Mouse (Mus musculus) forebrain, embryonic 15.5 days (tissue): ENCODE data around the gene Wfdc17. TPM values are rescaled to one million over a fixed set of nuclear protein-coding genes. Genes with fewer than 3 reads are reported as not detected.

Experiments used
- ATAC-seq: fragments of 200-750 bp; cut with Nextera tagmentation; replicated peaks from 2 replicates; pipeline ENCODE4 v1.8.0; 2017; ENCODE audit warnings: mild to moderate bottlenecking, moderate TSS enrichment, moderate library complexity
- H3K27ac ChIP-seq: fragments of 300-500 bp; sonication (generic); replicated peaks from 2 replicates; pipeline ENCODE4 v1.5.1; 2015; ENCODE audit warnings: mild to moderate bottlenecking, inconsistent platforms
- H3K27me3 ChIP-seq: fragments of 300-500 bp; sonication (generic); 2 replicates; pipeline ENCODE4 v1.6.1; 2015; ENCODE audit warnings: inconsistent platforms
- H3K36me3 ChIP-seq: fragments of 300-500 bp; sonication (generic); 2 replicates; pipeline ENCODE4 v1.6.1; 2015; ENCODE audit warnings: mild to moderate bottlenecking, inconsistent platforms
- H3K4me1 ChIP-seq: fragments of 300-500 bp; sonication (generic); 2 replicates; pipeline ENCODE4 v1.6.1; 2015; ENCODE audit warnings: inconsistent platforms
- H3K4me2 ChIP-seq: fragments of 300-500 bp; sonication (generic); replicated peaks from 2 replicates; pipeline ENCODE4 v1.6.1; 2015; ENCODE audit warnings: mild to moderate bottlenecking, inconsistent platforms
- H3K4me3 ChIP-seq: fragments of 300-500 bp; sonication (generic); 2 replicates; pipeline ENCODE4 v1.5.1; 2015; ENCODE audit warnings: mild to moderate bottlenecking, inconsistent platforms
- H3K9ac ChIP-seq: fragments of 300-500 bp; sonication (generic); replicated peaks from 2 replicates; pipeline ENCODE4 v1.6.1; 2015; ENCODE audit warnings: mild to moderate bottlenecking, inconsistent platforms
- H3K9me3 ChIP-seq: fragments of 300-500 bp; sonication (generic); 2 replicates; pipeline ENCODE4 v1.6.1; 2016; ENCODE audit warnings: inconsistent platforms
- WGBS: fragments of 180-500 bp; shearing (Covaris S2); methylation state at CpG from one replicate; pipeline ENCODE4 v1.1.7; 2015; ENCODE audit warnings: mixed read lengths; 5-methylcytosine and 5-hydroxymethylcytosine counted together
- polyA plus RNA-seq: library from polyadenylated mRNA; unstranded; fragments of >200 nt; fragmentation: Nextera tagmentation; extraction: Ambion mirVana; gene quantifications from 2 replicates; pipeline ENCODE4 v1.2.1, GENCODE M21; 2015

Gene Wfdc17
- polyA plus RNA-seq, 1 experiment from 2014 or later, result not detected

DNA sequence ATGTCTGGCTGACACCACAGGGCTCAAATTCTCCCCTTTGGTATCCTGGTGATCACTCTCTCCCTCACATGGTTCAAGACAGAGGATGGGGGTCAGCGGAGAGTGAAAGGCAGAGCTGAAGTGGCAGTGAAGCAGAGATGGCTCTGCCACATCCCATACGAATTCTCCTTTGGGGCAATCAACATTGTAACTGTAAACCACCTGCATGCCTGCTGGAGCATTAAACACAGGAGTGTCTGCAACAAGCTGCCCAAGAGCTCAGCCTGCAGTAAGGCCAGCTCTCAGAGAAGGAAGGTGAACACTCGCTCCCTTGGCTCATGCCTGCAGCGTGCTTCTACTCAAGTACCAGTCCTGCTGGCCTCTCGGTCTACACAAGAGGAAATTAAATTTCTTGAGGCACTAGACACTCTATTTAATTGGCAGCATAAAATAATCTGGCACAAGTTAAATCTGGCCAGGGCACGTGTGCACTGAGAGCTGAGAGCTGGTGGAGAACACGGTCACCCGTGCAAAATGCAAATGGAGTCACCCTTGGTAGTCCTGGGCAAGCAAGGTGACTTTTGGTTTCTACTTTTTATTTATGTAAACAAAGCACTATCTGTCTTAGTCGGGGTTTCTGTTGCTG, 39.1 kb downstream of the Wfdc17 start:
- Histone ChIP-seq H3K4me3 (no peak overlapping the region), H3K36me3 (no peaks in the 10 kb centered on the region), H3K4me2 (no peak overlapping the region), H3K9ac (no peak overlapping the region), H3K27me3 (peaks cover 13% of the 10 kb centered on the region; the same call in 1 of the 2 replicates), H3K27ac (no peak overlapping the region), H3K9me3 (no peaks in the 10 kb centered on the region), H3K4me1 (no peaks in the 10 kb centered on the region)
- ATAC-seq, result no peak
- whole genome bisulfite sequencing, result 75% methylated on average over 9 of the region's 9 CpGs

DNA sequence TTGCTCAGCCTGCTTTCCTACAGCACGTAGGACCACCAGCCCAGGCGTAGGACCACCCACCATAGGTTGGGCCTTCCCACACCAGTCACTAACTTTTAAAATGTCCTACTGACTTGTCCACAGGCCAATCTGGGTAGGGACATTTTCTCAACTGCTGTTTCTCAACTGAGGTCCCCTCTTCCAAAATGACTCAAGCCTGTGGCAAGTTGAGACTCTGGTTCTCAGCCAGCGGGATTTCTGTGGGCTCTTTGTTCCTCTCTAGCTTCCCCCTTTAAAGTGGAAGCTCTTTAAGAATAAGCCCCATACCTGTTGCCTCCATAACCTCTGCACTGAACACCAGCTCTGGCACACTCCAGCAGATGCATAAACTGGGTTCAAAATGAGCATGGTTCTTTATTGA, 39.7 kb downstream of the Wfdc17 start:
- Histone ChIP-seq H3K9me3 (no peaks in the 10 kb centered on the region), H3K27me3 (peaks cover 19% of the 10 kb centered on the region; the same call in 1 of the 2 replicates), H3K27ac (no peak overlapping the region), H3K4me1 (no peaks in the 10 kb centered on the region), H3K36me3 (no peaks in the 10 kb centered on the region), H3K4me3 (no peak overlapping the region), H3K9ac (no peak overlapping the region), H3K4me2 (no peak overlapping the region)
- 77% methylated on average over 3 of the region's 3 CpGs for WGBS
- no peak for ATAC-seq

GRCm38 (mm10) chr11:83746152-83746551, 42.4 kb downstream of the Wfdc17 start:
- no peak for ATAC-seq
- WGBS, result 81% methylated on average over 4 of the region's 4 CpGs
- Histone ChIP-seq H3K27ac (no peak overlapping the region), H3K4me1 (no peaks in the 10 kb centered on the region), H3K27me3 (peaks cover 18% of the 10 kb centered on the region; the same call in 1 of the 2 replicates), H3K36me3 (no peaks in the 10 kb centered on the region), H3K4me3 (no peak overlapping the region), H3K4me2 (no peak overlapping the region), H3K9ac (no peak overlapping the region), H3K9me3 (no peaks in the 10 kb centered on the region)

- Histone ChIP-seq H3K27me3 (peaks cover 20% of the 10 kb centered on the region; the same call in 1 of the 2 replicates), H3K36me3 (no peaks in the 10 kb centered on the region), H3K4me1 (no peaks in the 10 kb centered on the region), H3K9ac (no peak within 1 kb of the TSS), H3K9me3 (no peaks in the 10 kb centered on the region), H3K4me3 (no peak within 1 kb of the TSS), H3K27ac (no peak within 1 kb of the TSS), H3K4me2 (no peak within 1 kb of the TSS)
- ATAC-seq, result no peak
- 81% methylated on average over 5 of the region's 5 CpGs for WGBS
Measured at GRCm38 (mm10) chr11:83746681-83747080, 42.9 kb downstream of the Wfdc17 start, which contains the start of gene Wfdc21. Gene Wfdc21, plus strand, starts transcription at chr11:83746940.

DNA sequence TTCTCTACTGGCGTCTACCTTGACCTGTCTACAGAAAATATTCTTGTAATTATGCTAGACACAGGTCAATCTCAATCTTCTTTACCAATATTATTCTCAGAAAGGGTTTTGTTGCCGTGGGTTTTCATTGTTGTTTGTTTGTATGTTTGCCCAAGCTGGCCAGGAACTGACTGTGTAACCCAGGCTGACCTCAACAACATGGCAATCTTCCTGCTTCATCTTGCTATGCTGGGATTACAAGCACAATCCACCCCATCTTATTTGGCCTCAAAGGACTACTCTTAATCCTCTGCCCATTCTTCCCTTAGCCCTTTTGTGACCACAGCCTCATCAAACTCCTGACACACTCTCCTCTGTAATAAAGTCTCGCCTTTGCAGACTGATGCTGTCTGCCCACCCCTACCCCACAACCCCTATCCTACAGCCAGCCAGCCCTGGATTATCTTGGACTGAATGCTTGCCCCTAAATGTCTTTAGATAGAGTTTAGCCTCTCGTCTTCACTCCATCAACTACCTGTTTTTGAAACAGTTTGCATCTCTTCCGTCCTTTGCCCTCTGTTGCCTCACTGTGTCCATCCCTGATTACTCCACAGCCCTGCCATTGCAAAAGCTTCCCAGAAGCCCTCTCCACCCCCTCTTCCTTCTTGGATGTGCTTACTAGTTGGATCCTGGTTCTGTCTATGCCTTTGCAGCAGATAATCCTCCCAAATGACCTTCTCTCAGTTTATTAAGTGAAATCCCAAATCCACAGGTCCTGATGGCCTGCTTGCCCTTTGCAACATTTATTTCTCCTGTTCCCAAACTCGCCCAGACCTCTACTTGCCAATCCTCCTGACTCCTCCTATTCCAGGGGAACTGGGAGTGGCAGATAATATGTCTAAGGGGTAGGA, 43.8 kb downstream of the Wfdc17 start:
- H3K4me2 ChIP-seq, result no peak overlapping the region
- H3K36me3 ChIP-seq, result no peaks in the 10 kb centered on the region
- 68% methylated on average over 6 of the region's 6 CpGs for WGBS
- H3K27me3 ChIP-seq, result peaks cover 24% of the 10 kb centered on the region; the same call in 1 of the 2 replicates
- H3K4me3 ChIP-seq, result no peak overlapping the region
- H3K4me1 ChIP-seq, result no peaks in the 10 kb centered on the region
- no peak overlapping the region for H3K27ac ChIP-seq
- no peak for ATAC-seq
- no peaks in the 10 kb centered on the region for H3K9me3 ChIP-seq
- no peak overlapping the region for H3K9ac ChIP-seq

- Histone ChIP-seq H3K4me1 (peaks cover 24% of the 10 kb centered on the region), H3K27ac (peak within 1 kb of the TSS; percentile 93), H3K9ac (peak within 1 kb of the TSS; percentile 93), H3K36me3 (peaks cover 28% of the 10 kb centered on the region), H3K4me2 (peak within 1 kb of the TSS; percentile 56), H3K4me3 (peak within 1 kb of the TSS; percentile 92), H3K9me3 (no peaks in the 10 kb centered on the region), H3K27me3 (peaks cover 12% of the 10 kb centered on the region; the same call in 1 of the 2 replicates)
- ATAC-seq, result peak; percentile 98
- WGBS, result under 1% methylated on average over 46 of the region's 47 CpGs
Measured at GRCm38 (mm10) chr11:83753581-83754181, 49.9 kb downstream of the Wfdc17 start, which contains the start of gene Heatr6. Gene Heatr6, plus strand, starts transcription at chr11:83753696.

- ATAC-seq, result peak; percentile 49
- Histone ChIP-seq H3K9me3 (no peaks in the 10 kb centered on the region), H3K36me3 (peaks cover 34% of the 10 kb centered on the region), H3K4me3 (peak overlapping the region; percentile 92), H3K4me1 (peaks cover 24% of the 10 kb centered on the region), H3K4me2 (peak overlapping the region; percentile 56), H3K9ac (peak overlapping the region; percentile 93), H3K27me3 (peaks cover 12% of the 10 kb centered on the region; the same call in 1 of the 2 replicates), H3K27ac (peak overlapping the region; percentile 93)
- WGBS, result 3% methylated on average over 8 of the region's 8 CpGs
Measured at GRCm38 (mm10) chr11:83754227-83754626, 50.4 kb downstream of the Wfdc17 start.

Other genes with a start within 250 kb of the Wfdc17 start
- gene Mmp28, start 240.9 kb upstream of the Wfdc17 start, polyA plus RNA-seq, result 2.5 and 2.7 TPM in 2 replicates
- gene Taf15, start 230.9 kb upstream of the Wfdc17 start, polyA plus RNA-seq, result 12.3 and 12.9 TPM in 2 replicates
- not detected in 2 replicates for gene Heatr9, start 181.8 kb upstream of the Wfdc17 start, polyA plus RNA-seq
- not detected in 2 replicates for gene Ccl5, start 173.5 kb upstream of the Wfdc17 start, polyA plus RNA-seq
- gene Ccl9, start 125.4 kb upstream of the Wfdc17 start, polyA plus RNA-seq, result 1.2 and 1.7 TPM in 2 replicates
- 1.5 and 2.4 TPM in 2 replicates for gene Ccl6, start 110.9 kb upstream of the Wfdc17 start, polyA plus RNA-seq
- not detected in 2 replicates for gene Rpl9-ps1, start 58.4 kb upstream of the Wfdc17 start, polyA plus RNA-seq
- gene Ccl3, start 54.6 kb upstream of the Wfdc17 start, polyA plus RNA-seq, result 1.2 and 1.5 TPM in 2 replicates
- gene Ccl4, start 41.4 kb upstream of the Wfdc17 start, polyA plus RNA-seq, result 0.40 and 0.46 TPM in 2 replicates
- gene Wfdc18, start 5.0 kb downstream of the Wfdc17 start, polyA plus RNA-seq, result not detected in 2 replicates
- not detected in 2 replicates for gene Wfdc21, start 42.9 kb downstream of the Wfdc17 start, polyA plus RNA-seq
- gene Heatr6, start 49.7 kb downstream of the Wfdc17 start, polyA plus RNA-seq, result 42.4 TPM in 2 replicates
- 0.08 TPM in 1 of 2 replicates, not detected in the other for gene Hnf1b, start 146.1 kb downstream of the Wfdc17 start, polyA plus RNA-seq
- 30.9 and 31.4 TPM in 2 replicates for gene Ddx52, start 238.1 kb downstream of the Wfdc17 start, polyA plus RNA-seq